Mouse (Mus musculus) lung, postnatal 4 days (tissue): ENCODE measurements around the gene Mall.

Experiments
- DNase-seq, 2 experiments: peaks; one replicate each; pipeline ENCODE4 v3.0.0; 2021

Gene Mall

DNA sequence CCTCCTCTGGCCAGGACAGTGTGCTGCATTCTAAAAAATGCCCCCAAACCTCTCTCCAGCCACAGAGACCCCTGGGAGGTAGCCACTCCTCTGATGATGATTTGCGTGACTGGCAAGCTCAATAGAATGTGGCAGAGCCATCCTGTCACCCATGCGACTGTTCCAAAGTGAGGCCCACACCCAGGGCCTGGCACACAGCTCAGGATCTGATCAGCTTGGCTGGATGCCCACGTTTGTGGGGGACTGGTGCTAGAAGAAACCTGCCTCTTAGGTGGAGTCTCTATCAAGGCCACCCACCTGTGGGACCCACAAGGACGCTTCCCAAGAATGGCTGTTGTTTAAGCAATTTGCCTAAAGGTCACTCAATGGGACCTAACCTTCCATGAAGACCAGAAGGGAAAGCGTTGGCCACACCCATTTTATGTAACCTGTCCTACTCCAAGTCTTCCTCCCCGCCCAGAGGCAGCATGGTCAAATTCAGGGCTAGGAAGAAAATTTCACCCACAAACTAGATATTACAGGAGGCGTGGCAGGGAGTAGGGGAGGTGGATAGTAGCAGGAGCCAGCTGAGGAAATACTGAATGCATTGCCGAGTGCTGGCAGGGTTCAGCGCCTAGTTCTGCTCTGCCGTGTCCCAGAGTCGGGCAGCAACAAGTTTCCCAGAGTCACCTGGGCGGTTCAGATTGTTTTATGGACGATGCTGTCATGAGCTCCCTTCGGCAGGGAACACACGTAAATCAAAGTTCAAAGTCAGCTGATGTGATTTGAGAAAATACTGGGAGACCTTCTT lies 876 bp downstream of the Mall start:
- peak; percentile 20 to 36 for DNase-seq

DNA sequence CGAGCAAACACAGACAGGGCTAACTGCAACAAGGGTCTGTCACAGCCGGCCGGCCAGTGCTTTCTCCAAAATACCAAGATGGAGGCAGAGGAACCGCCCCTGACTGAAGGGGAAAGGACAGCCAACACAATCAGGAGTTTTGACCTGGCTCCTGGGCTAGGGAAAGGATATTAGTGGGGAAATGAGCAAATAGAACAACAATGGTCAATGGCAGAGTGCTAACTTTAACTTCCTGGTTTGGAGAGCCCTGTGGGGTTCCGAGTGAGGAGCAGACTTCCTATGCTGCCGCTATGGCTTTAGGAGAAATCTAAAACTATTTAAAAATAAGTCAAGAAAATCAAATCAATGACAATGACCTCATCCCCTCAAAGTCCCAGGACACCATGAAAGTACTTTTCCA lies 1.6 kb downstream of the Mall start:
- no peak for DNase-seq

DNA sequence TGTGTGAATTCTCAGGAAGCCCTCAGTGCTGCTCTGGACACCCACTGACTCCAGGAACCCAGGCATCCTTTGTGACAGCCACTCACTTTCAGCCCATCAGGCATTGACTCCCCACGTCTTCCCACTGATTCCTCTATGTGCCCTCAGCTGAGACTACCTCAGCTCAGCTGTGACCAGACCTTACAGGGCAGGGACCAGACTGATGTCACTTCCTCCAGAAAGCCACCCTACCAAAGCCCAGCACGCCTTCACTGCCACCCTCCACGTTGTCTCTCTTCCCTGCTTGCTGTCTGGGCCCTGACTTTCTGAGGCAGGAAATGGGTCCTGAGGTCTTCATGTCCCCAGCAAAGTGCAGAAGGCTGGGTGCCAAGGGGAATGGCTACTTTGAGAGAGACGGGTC lies 6.5 kb downstream of the Mall start:
- peak; percentile 15 to 28 for DNase-seq

DNA sequence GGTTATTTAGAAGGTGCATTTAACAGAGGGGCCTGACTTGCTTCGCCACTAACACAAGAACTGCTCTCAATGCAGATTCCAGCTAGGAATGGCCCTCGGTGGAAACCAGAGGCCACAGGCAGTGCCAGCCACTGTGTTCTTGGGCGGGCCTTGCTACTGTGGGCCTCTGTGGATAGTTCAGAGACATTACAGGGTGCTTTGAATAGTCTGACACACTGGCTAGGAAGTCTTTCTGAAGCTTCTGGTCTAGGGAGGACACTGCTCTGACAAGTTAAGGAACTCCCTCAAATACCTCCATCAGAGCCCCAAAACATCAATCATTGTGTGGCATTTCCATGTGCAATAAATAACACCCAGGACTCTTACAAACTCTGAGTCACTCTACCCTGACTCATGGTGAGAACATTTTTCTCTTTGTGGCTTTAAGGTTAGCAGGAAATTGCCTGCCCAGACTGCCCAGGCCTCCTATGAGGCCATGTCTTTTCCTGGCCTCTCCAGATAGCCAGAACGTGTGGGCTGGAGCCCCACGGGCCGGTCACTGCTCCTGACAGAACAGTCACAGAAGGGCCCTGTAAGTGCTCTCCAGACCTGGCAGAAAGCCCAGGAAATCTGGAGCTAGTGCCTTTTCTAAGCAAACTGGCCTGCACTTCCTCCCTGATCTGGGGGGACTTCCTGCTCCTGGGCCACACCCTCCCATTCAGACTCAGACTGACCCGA lies 7.4 kb downstream of the Mall start:
- peak; percentile 94 to 95 for DNase-seq

DNA sequence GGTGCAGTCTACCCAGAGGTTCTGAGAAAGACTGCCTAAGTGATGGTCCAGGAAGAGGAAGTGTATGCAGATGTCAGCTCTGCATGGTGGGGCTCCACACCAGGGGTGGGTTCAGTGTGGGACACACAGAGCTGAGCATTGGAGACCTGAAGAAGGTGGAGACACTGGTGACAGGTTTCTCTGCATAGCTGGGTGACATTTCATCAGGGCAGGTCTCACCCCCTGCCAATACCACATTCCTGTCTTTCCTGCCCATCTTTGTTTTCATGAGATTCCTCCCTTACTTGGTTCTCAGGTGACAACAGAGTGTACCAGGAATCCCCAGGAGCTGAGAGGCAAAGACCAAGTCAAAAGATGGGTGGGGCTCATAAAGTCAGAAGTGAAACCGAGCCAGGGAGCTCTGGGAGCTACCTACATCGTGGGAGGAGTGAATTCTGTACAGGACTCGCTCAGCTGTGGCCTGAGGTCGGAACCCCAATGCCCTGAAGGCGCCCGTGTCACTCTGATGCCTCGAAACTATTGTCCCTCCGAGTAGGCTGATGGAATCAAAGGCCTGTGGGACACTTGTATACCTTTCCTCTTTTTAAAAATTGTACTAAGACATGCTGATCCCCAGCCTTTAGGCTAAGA lies 10.8 kb downstream of the Mall start:
- DNase-seq = no peak

DNA sequence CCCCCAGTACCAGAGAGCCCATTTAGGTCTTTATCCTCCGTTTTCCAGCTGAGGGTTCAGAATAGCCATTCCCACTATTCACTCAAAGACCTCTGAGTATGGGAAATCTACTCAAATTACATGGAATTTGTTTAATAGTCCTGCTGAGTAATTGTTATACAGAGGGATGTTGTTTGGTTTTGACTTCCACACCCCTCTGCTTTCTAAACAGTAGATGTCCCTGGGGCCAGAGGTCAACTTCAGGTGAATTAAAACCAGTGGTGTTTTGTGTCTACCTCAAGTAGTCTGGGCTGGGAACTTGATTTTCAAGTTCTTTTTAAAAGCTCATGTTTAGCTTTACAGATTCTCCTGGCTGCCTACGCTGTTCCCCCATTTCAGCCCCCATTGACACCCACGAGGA lies 15.0 kb downstream of the Mall start:
- no peak for DNase-seq

DNA sequence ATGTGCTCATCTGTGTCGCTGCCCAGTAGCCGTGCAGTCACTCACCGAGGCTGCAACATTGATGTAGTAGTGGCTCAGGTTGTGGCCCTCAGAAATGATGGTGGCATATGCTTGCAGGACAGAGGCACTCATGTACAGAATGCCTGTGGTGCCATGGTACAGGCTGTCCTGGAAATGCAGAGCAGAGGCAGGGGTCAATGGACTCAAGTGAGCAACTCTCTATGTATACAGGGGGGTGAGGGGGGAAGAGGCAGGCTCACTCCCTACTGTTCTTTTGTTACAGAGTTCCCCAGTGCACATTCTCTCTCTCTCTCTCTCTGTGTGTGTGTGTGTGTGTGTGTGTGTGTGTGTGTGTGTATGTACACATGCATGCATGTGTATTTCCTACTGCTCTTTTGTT lies 20.9 kb downstream of the Mall start:
- DNase-seq = no peak

DNA sequence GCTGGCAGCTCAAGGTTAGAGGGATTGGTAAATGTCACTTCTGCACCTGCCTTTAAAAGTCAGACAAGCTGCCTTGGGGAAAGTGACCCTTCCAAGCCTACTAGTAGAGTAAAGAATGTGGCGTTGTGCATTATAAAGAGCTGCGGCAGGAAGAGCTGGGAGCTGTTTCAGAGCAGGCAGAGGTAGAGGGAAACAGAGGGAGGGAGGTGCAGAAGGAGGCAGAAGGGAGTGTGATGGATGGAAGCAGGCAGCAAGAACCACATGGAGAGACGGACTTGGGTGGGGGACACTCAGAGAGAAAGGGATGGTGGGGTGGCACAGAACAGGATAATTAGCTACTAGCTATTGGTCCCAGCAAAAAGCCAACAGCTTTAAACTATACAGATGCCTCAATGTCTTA lies 21.7 kb downstream of the Mall start:
- DNase-seq = no peak

DNA sequence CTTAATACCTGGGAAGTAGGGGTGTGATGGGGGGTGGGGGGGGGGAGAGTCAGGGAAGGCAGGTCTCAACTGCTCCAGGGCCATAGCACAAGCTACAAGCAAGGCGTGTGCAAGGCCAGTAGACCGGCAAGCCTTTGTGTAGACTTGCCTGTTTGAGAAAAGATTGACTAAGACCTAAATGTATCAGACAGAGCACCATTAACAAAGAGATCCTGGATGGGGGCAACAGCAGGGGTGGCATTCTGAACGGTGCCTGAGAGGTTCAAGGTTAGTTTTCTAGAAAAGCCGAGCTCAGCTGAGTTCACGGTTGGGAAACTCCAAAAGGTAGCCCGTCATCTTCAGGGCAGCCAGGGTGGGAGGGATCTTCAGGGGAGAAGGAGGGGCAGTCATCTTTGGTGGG lies 24.5 kb downstream of the Mall start:
- DNase-seq = no peak

DNA sequence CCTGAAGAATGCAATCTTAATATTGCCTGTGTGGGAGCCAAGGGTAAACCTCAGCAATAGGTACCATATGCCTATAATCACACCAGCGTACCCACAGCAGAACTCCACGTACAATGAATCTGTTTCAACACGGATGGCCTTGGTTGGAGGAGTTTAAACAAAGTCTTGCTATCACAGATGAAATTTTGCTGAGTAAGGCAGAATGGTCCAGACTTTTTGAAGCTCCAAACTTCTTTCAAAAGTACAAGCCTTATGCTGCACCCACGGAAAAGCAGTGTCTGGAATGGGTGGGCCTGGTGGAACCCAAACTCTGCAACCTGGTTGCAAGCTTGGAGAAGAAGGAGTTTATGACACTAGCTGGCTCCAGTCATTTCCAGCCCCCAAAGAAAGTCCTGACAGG lies 40.5 kb downstream of the Mall start:
- no peak for DNase-seq

DNA sequence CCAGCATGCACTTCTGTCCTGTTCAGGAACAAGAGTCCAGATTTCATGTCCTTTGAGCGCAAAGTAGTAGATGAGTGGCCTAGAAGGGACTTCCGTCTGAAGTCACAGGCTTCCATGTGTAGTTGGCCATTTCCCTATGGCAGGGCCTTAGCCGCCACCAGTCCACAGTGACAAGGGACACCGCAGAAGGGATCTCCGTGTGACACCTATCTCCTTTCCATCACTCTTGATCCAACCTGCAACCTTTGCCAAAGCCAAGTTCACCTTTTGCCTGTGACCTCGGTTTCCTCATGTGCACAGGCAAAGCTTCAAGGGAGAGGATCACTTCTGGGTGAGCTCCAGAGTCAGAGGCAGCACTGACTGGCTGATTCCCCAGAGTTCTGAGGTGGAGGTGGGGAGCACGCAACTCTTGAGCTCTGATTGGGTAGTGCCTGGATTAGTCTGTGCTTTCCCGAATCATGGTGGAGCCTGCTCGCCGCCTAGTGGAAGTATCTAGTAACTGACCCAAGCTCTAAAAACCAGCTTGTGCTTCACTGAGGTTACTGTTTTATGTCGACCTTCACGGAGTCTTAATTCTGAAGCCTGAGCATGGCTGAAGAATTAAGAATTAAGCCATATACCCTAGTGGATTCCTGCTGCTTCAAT lies 45.9 kb downstream of the Mall start:
- DNase-seq = peak; percentile 75 to 77

DNA sequence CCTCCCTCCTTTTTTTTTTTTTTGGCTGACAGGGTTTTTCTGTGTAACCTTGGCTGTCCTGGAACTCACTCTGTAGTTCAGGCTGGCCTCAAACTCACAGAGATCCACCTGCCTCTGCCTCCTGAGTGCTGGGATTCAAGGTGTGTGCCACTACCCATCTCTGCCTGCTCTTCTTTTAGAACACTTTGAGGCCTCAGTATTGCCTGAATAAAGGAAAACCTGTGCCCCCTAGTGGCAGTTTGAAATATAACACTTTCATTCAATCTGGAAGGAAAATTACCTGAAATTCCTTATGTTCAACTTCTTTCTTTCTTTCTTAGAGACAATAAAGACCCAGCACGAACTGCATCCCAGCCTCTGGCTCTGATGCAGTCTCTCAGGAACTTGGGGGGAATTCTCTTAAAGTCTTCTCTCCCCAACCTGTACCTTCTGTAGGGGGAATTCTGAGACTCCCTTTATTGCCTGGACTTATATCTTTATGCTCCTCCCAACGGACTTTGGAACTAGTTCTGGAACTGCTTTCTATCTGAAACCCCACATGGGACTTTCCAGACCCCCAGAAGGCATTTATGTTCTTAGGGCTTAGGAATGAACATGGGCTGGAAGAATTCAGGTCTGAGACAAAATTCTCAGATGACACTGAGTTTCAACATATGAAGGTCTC lies 61.8 kb downstream of the Mall start:
- no peak for DNase-seq

DNA sequence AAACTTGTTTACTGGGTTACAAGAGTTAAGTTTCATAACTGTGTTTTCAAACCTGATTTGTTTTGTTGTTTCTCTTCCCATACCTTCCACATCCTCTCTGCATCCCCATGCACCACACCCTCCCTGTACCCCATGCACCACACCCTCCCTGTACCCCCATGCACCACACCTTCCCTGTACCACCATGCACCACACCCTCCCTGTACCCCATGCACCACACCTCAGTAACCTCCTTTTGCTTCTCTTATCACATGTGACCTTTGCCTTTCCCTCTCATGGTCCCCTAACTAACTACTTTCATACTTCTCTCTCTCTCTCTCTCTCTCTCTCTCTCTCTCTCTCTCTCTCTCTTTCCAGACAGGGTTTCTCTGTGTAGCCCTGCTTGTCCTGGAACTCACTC lies 62.7 kb downstream of the Mall start:
- no peak for DNase-seq

DNA sequence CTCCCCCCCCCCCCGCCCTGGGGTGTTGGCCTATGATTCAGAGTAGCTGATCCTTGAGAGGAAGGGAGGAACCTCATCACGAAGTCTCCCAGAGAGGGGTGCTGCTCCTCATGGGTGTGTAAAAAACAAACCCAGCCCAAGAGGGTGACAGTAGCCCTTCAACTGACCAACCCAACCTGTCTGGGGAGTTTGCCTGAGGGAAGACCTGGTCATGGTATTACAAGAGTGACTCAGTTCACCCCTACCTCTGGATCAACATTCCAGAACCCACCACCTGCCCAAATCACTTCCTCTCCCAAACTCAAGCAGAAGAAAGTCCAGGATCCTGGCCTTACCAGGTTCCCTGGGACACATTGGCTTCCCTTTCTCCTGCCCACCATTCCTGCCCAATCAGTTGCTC lies 67.0 kb downstream of the Mall start:
- DNase-seq = no peak

DNA sequence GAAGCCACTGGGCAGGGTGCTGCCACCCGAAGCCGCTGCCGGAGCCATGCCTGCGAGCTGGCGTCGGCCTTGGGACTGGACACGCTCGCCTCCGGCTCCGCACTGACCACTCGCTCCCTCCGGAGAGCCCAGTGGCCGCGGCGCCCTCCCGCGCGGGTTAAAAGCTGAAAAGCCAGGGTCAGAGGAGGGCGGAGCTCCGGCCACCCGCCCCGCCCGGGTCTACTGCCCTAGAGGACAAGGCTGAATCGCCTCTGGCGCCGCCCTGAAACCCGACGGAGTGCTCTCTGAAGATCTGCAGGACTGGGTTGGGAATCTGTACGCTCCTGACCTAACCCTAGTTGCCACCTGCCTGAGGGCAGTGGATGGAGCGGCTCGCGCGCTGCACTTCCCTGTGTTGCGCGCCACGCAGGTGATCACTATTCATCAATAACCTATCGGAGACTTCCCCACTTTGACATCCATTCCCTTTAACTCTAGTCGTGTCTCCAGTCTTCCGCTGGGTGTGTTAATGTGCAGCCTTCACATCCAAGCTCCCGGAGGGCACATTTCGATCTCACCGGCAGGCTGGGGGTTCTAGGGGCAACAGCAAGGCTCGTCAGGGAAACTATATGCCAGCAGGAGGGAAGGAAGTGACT lies 73.5 kb downstream of the Mall start, which contains the start of gene Mal:
Mal (minus strand) TSS at position 610 of the 635 bp plus-strand sequence.
- DNase-seq = peak; percentile 70 to 80

DNA sequence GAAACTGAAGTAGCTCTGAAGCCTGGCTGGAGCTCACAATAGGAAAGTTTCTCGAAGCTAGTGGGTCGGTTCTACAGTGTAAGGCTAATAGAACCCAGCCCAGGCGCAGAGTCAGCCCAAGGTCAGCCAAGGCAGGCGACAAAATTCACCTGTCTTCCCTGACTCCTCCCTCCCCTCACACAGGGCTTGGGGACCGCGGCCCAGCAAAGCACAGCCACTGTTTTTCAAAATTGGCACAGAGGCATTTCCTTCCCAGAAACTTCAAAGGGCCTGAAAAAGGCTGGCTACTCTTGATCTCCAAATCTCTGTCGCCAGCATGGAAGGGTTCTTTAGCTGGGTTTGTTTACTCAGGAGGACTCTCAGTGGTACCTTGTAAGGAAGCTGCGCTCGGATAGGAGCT lies 74.3 kb downstream of the Mall start:
- DNase-seq = peak; percentile 15 to 35

DNA sequence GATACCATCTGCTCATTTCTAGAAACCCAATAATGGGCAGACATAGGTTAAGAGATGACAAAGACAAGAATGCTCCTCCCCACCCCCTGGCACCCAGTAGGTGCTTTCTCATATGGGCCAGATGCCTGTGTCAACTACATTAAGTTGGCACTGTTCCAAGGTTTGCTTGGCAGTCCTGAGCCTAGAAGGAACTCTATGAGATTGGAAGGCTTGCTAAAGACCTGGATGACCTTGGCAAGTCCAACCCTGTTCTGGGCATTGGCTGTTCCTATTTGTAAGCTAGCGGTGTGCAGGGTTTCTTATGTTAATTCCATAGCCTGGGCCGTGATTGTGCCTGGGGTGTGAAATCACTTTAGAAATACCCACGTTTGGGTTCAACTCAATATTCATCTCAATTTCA lies 74.9 kb downstream of the Mall start:
- no peak for DNase-seq
